9 mouse cellular contexts compared by ENCODE assay signal in the genomic region with DNA sequence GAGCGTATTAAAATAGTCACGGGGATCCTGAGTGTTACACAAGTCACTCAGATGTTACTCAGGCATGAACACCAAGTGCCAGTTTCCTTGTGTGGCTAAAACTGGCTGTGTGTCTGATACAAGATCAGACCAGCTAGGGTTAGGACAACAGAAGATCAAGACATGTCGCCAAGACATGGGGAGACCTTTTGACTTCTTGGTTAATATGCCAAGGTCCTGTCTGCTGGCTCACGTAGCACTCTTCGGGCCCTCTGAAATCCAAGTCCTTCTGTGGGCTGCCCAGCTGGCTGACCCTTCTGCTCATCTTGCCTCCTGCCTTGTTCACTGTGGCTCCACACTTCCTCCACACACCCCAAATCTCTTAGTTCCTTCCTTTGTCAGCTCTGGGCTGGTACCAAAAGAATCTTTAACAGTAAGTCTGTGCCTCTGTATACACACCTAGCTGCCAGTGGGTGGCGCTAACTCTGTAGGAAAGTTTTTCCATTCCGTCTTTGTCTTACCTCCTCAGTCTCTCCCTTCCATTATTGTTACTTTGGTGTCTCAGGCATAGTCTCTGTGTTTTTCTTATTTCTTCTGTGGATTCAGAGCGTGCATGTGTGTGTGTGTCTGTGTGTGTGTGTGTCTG. TPM values are rescaled to one million over a fixed set of nuclear protein-coding genes. Genes with fewer than 3 reads are reported as not detected.
DNase-seq lines count a peak whose midpoint lies in the region; ATAC-seq and TF ChIP-seq lines count a peak whose summit lies in the region.
"Had no signal": no experiment of that assay in that cellular context is flagged by ENCODE, and none has a peak within 500 bp of the region (broad histone marks: within the 10 kb centered on the region; RNA-seq: fewer than 3 reads in every experiment).

No protein-coding gene starts in this region.

- no peak for TF ChIP-seq POLR2A in cerebellum, adult 2 months (IDR thresholded peaks at IDR 0.05; ENCODE audit: borderline replicate concordance, insufficient read depth, low read length)

- peaks cover 7% of the 10 kb centered on the region for H3K4me1 ChIP-seq in cerebellum, adult 2 months (ENCODE audit: control insufficient read depth, insufficient read depth, low read length)
- no peaks in the 10 kb centered on the region for H3K4me1 ChIP-seq in liver, postnatal 0 days (ENCODE audit: insufficient read depth)
- no peaks in the 10 kb centered on the region; the same call in 1 of the 2 replicates for H3K4me1 ChIP-seq in liver, embryonic 11.5 days (replicated peaks; ENCODE audit: control insufficient read depth, insufficient read depth, low read length)
- H3K4me1 ChIP-seq in limb, embryonic 11.5 days (ENCODE audit: control insufficient read depth, insufficient read depth, low read length) = peaks cover 13% of the 10 kb centered on the region
- H3K4me1 ChIP-seq: liver, embryonic 13.5 days had no signal

- ATAC-seq in liver, postnatal 0 days = no peak
- ATAC-seq in liver, embryonic 11.5 days (replicated peaks; ENCODE audit: low FRiP score) = no peak
- ATAC-seq in limb, embryonic 11.5 days (ENCODE audit: insufficient number of reproducible peaks, low FRiP score, low TSS enrichment, low read depth) = no peak

- no peaks in the 10 kb centered on the region for H3K27me3 ChIP-seq in cerebellum, adult 2 months (ENCODE audit: control insufficient read depth, insufficient read depth, low read length)
- H3K27me3 ChIP-seq in liver, postnatal 0 days (ENCODE audit: insufficient read depth, low read length) = no peaks in the 10 kb centered on the region
- H3K27me3 ChIP-seq in liver, embryonic 11.5 days (replicated peaks; ENCODE audit: control insufficient read depth, insufficient read depth, low read length) = no peaks in the 10 kb centered on the region
- H3K27me3 ChIP-seq in limb, embryonic 11.5 days (ENCODE audit: control insufficient read depth, insufficient read depth, low read length) = no peaks in the 10 kb centered on the region
- H3K27me3 ChIP-seq: liver, embryonic 13.5 days had no signal

- H3K9me3 ChIP-seq in liver, postnatal 0 days (ENCODE audit: low read length) = no peaks in the 10 kb centered on the region
- no peaks in the 10 kb centered on the region for H3K9me3 ChIP-seq in liver, embryonic 11.5 days (ENCODE audit: control insufficient read depth, low read length)
- H3K9me3 ChIP-seq in limb, embryonic 11.5 days (ENCODE audit: control insufficient read depth, low read length) = no peaks in the 10 kb centered on the region
- H3K9me3 ChIP-seq: liver, embryonic 13.5 days had no signal

- peak; percentile 46; the same call in 1 of the 2 replicates for TF ChIP-seq CTCF in cerebellum, adult 2 months (IDR thresholded peaks at IDR 0.05; ENCODE audit: borderline replicate concordance, insufficient read depth, low read depth, low read length)
- peak; percentile 64 for TF ChIP-seq CTCF in liver, postnatal 0 days (IDR thresholded peaks at IDR 0.05; ENCODE audit: low read depth)

- H3K4me2 ChIP-seq in liver, postnatal 0 days (ENCODE audit: low read depth, low read length) = no peak overlapping the region
- no peak overlapping the region for H3K4me2 ChIP-seq in liver, embryonic 11.5 days
- H3K4me2 ChIP-seq in limb, embryonic 11.5 days (ENCODE audit: low read depth, severe bottlenecking) = no peak overlapping the region
- H3K4me2 ChIP-seq: liver, embryonic 13.5 days had no signal

- no peak for TF ChIP-seq EP300 in liver, postnatal 0 days (IDR thresholded peaks at IDR 0.05; ENCODE audit: low read depth)

- H3K4me3 ChIP-seq in cerebellum, adult 2 months (replicated peaks; ENCODE audit: insufficient read depth, low read depth, low read length) = no peak overlapping the region
- H3K4me3 ChIP-seq in liver, postnatal 0 days (ENCODE audit: low read depth, low read length) = no peak overlapping the region
- H3K4me3 ChIP-seq in liver, embryonic 11.5 days (ENCODE audit: low read depth, low read length) = no peak overlapping the region
- no peak overlapping the region for H3K4me3 ChIP-seq in limb, embryonic 11.5 days (ENCODE audit: low read depth, low read length)
- H3K4me3 ChIP-seq: liver, embryonic 13.5 days had no signal

- 67% methylated on average over 8 of the region's 8 CpGs for WGBS in cerebellum, adult 2 months
- WGBS in liver, postnatal 0 days (ENCODE audit: insufficient replicate concordance) = 66% methylated on average over 8 of the region's 8 CpGs
- WGBS in liver, embryonic 11.5 days = 76% methylated on average over 8 of the region's 8 CpGs
- WGBS in limb, embryonic 11.5 days = 79% methylated on average over 8 of the region's 8 CpGs

- H3K9ac ChIP-seq in liver, postnatal 0 days (replicated peaks) = no peak overlapping the region
- no peak overlapping the region for H3K9ac ChIP-seq in liver, embryonic 11.5 days (ENCODE audit: low read depth, low read length)
- H3K9ac ChIP-seq in limb, embryonic 11.5 days (ENCODE audit: low read length) = no peak overlapping the region
- H3K9ac ChIP-seq: liver, embryonic 13.5 days had no signal

- H3K27ac ChIP-seq in cerebellum, adult 2 months (ENCODE audit: insufficient read depth, low read length) = no peak overlapping the region
- no peak overlapping the region for H3K27ac ChIP-seq in liver, postnatal 0 days (ENCODE audit: low read depth)
- no peak overlapping the region for H3K27ac ChIP-seq in liver, embryonic 11.5 days (ENCODE audit: low read depth, low read length)
- H3K27ac ChIP-seq in limb, embryonic 11.5 days (replicated peaks; ENCODE audit: low read depth, low read length) = no peak overlapping the region
- H3K27ac ChIP-seq: liver, embryonic 13.5 days had no signal

- no peaks in the 10 kb centered on the region; the same call in 1 of the 2 replicates for H3K36me3 ChIP-seq in liver, postnatal 0 days (replicated peaks; ENCODE audit: insufficient read depth, low read length)
- peaks cover 2% of the 10 kb centered on the region; the same call in 1 of the 2 replicates for H3K36me3 ChIP-seq in liver, embryonic 11.5 days (ENCODE audit: control insufficient read depth, insufficient read depth, low read length)
- H3K36me3 ChIP-seq in limb, embryonic 11.5 days (ENCODE audit: control insufficient read depth, insufficient read depth, low read length) = no peaks in the 10 kb centered on the region
- H3K36me3 ChIP-seq: liver, embryonic 13.5 days had no signal

- no peak for DNase-seq in cerebellum, adult 2 months
- no peak for DNase-seq in cerebellum, adult 11-12 months
- no peak for DNase-seq in liver, postnatal 0 days
- DNase-seq in liver, embryonic 11.5 days (ENCODE audit: low spot score) = no peak
- DNase-seq in adrenal gland, postnatal 25 days = peak; percentile 55
- DNase-seq in limb, embryonic 11.5 days (ENCODE audit: low spot score) = peak; percentile 45
- DNase-seq in spleen, postnatal 36 days (ENCODE audit: low spot score in 2 of 2) = no peak
- no peak for DNase-seq in left cerebral cortex, adult 9 months (ENCODE audit: low spot score in 2 of 2)
- DNase-seq: liver, embryonic 13.5 days had no signal

RNA-seq across cellular contexts. Expression of a gene that starts 38.5 kb away (rescaled TPM):
- polyA plus RNA-seq in cerebellum, adult 2 months (2012; rRNA removed) = 13.5 and 14.6 TPM in 2 replicates
- 2.5 and 3.0 TPM in 2 replicates for polyA plus RNA-seq in liver, postnatal 0 days (2015; fragmentation: Nextera tagmentation; extraction: Ambion mirVana)
- 0.68 and 0.89 TPM in 2 replicates for polyA plus RNA-seq in liver, embryonic 11.5 days (2014; fragmentation: Nextera tagmentation; extraction: Ambion mirVana)
- total RNA-seq in adrenal gland, postnatal 25 days (2021) = 35.1 and 37.1 TPM in 2 replicates
- polyA plus RNA-seq in limb, embryonic 11.5 days (2014; fragmentation: Nextera tagmentation; extraction: Ambion mirVana) = 0.73 and 1.2 TPM in 2 replicates

Comparison
In these comparisons a context has a peak if more than half of its experiments do, and no peak if none do; other contexts are left out.
1. DNase-seq: peak in adrenal gland, postnatal 25 days (single experiment) and limb, embryonic 11.5 days (single experiment); none in cerebellum, adult 2 months (0 of 2), cerebellum, adult 11-12 months (single experiment), liver, postnatal 0 days (single experiment), liver, embryonic 11.5 days (single experiment), spleen, postnatal 36 days (0 of 2) and left cerebral cortex, adult 9 months (0 of 2).